Mouse (Mus musculus) lung, embryonic 14.5 days (tissue): Measurements from ENCODE around the gene Mc3r. TPM values are rescaled to one million over a fixed set of nuclear protein-coding genes. Genes with fewer than 3 reads are reported as not detected.

Source experiments
- ATAC-seq: fragments of 200-750 bp; cut with Nextera tagmentation; 2 replicates; pipeline ENCODE4 v1.8.0; 2017; ENCODE audit warnings: mild to moderate bottlenecking, moderate TSS enrichment, moderate library complexity; ENCODE audit not compliant: insufficient read depth
- DNase-seq: peaks from one replicate; pipeline ENCODE4 v3.0.0-alpha.2; 2015
- H3K27ac ChIP-seq: fragments of 300-500 bp; sonication (generic); 2 replicates; pipeline ENCODE4 v1.5.1; 2014; ENCODE audit warnings: low read depth, mild to moderate bottlenecking, moderate library complexity
- H3K27me3 ChIP-seq: fragments of 300-500 bp; sonication (generic); 2 replicates; pipeline ENCODE4 v1.6.1; 2014; ENCODE audit warnings: low read length, control low read depth; ENCODE audit not compliant: insufficient read depth
- H3K36me3 ChIP-seq: fragments of 300-500 bp; sonication (generic); 2 replicates; pipeline ENCODE4 v1.6.1; 2014; ENCODE audit warnings: control low read depth; ENCODE audit not compliant: insufficient read depth
- H3K4me1 ChIP-seq: fragments of 300-500 bp; sonication (generic); 2 replicates; pipeline ENCODE4 v1.6.1; 2014; ENCODE audit warnings: antibody characterized with exemption, control low read depth; ENCODE audit not compliant: insufficient read depth
- H3K4me2 ChIP-seq: fragments of 300-500 bp; sonication (generic); 2 replicates; pipeline ENCODE4 v1.6.1; 2014; ENCODE audit warnings: mild to moderate bottlenecking
- H3K4me3 ChIP-seq: fragments of 300-500 bp; sonication (generic); 2 replicates; pipeline ENCODE4 v1.5.1; 2014; ENCODE audit warnings: low read depth, low read length
- H3K9ac ChIP-seq: fragments of 300-500 bp; sonication (generic); 2 replicates; pipeline ENCODE4 v1.6.1; 2014
- H3K9me3 ChIP-seq: fragments of 300-500 bp; sonication (generic); 2 replicates; pipeline ENCODE4 v1.6.1; 2016; ENCODE audit warnings: low read depth, low read length, control low read depth
- CTCF ChIP-seq: IDR thresholded peaks from 2 replicates; pipeline ENCODE4 v1.5.1; 2016; ENCODE audit warnings: antibody characterized with exemption, low read depth
- WGBS: fragments of 180-500 bp; shearing (Covaris S2); extraction: QIAGEN DNeasy Blood & Tissue Kit; methylation state at CpG from one replicate; pipeline ENCODE4 v1.1.7; 2014; 5-methylcytosine and 5-hydroxymethylcytosine counted together
- polyA plus RNA-seq: library from polyadenylated mRNA; unstranded; fragments of >200 nt; fragmentation: Nextera tagmentation; extraction: Ambion mirVana; gene quantifications from 2 replicates; pipeline ENCODE4 v1.2.1, GENCODE M21; 2014

Mc3r gene
- polyA plus RNA-seq, 1 experiment from 2014 or later, result not detected

DNA sequence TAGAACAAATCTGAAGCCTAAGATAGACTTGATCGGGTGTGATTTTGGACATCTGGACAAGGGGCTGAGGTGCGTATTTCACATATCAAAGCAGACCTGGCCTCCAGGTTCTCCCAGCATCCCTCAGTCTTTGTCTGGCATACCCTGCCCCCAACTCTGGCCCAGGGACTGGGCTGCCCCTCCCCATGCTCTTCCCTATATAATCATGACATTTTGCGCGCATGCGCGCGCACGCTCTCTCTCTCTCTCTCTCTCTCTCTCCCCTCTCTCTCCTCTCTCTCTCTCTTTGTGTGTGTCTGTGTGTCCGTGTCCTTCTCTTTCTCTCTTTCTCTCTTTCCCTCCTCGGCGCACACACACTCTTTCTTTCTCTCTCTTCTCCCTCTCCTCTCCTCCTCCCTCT lies 21.6 kb downstream of the Mc3r start:
- DNase-seq (no peak), ATAC-seq (no peak)
- Histone ChIP-seq H3K36me3 (no peaks in the 10 kb centered on the region), H3K27ac (no peak overlapping the region), H3K4me3 (no peak overlapping the region), H3K9me3 (no peaks in the 10 kb centered on the region), H3K4me2 (no peak overlapping the region), H3K9ac (no peak overlapping the region), H3K4me1 (no peaks in the 10 kb centered on the region), H3K27me3 (no peaks in the 10 kb centered on the region)
- 82% methylated on average over 11 of the region's 11 CpGs for WGBS
- no peak for TF ChIP-seq CTCF

DNA sequence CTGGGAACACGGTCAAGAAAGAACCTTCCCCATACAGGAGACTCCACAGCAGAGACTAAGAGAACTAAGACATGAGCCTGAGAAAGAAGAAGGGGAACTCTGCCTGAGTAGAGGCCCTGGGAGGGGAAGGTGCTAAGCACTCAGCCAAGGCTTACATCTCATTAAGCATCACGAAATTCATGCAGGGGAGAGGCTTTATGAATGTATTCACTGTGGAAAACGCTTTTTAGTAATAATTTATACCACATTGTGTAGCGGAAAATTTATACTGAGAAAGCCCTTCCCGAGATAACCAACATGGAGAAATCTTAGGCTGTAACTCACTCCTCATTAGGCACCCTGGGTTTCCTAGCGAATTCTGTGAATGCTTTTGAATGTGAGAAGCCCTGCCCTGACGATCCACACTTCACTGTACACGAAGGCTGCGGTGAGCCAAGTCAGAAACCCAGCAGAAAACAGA lies 22.2 kb downstream of the Mc3r start:
- H3K4me2 ChIP-seq, result no peak overlapping the region

DNA sequence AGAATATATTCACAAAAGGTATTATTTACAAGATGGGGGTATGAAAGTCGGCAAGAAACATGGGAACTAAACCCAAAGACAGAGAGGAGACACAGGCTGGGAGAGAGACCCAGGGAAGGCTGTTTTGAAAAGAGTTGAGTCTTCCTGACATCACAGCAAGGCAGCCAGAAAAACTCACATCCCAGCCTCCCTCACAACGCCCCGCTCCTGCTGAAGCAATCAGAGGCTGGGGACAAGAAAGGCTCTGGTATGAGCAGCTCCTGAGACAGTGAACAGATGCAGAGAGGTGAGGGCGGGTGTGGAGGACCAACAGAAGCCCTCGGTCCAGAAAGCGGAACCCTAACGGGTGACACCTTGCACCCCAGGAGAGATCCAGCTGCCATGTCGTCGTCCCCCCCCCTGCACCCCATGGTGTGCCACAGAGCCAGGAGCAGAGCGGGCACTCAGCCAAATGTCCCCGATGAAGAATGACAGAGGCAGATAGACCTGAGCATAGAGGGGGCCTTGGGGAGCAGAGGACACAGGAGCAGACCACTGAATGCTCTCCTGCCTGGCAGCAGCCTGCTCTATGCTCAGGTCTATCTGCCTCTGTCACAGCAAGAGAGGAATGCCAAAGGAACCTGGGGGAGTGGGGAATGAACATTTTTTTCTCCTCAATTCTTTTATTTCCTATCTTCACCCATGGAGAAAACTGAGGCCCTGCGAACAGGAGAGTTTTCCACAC lies 22.8 kb downstream of the Mc3r start:
- 60% methylated on average over 12 of the region's 12 CpGs for WGBS
- no peaks in the 10 kb centered on the region for H3K9me3 ChIP-seq
- TF ChIP-seq CTCF, result no peak
- no peak overlapping the region for H3K4me3 ChIP-seq
- H3K9ac ChIP-seq, result no peak overlapping the region
- H3K27ac ChIP-seq, result no peak overlapping the region
- ATAC-seq (no peak), DNase-seq (no peak)
- no peaks in the 10 kb centered on the region for H3K36me3 ChIP-seq
- no peaks in the 10 kb centered on the region for H3K27me3 ChIP-seq
- no peak overlapping the region for H3K4me2 ChIP-seq
- H3K4me1 ChIP-seq, result no peaks in the 10 kb centered on the region

More for the DNA sequence above, 22.2 kb downstream of the Mc3r start:
- Histone ChIP-seq H3K27me3 (no peaks in the 10 kb centered on the region), H3K9ac (no peak overlapping the region), H3K27ac (no peak overlapping the region), H3K4me1 (no peaks in the 10 kb centered on the region), H3K4me3 (no peak overlapping the region), H3K36me3 (no peaks in the 10 kb centered on the region), H3K9me3 (no peaks in the 10 kb centered on the region)
- TF ChIP-seq CTCF, result no peak
- DNase-seq, result no peak
- no peak for ATAC-seq
- WGBS, result 31% methylated on average over 9 of the region's 9 CpGs

DNA sequence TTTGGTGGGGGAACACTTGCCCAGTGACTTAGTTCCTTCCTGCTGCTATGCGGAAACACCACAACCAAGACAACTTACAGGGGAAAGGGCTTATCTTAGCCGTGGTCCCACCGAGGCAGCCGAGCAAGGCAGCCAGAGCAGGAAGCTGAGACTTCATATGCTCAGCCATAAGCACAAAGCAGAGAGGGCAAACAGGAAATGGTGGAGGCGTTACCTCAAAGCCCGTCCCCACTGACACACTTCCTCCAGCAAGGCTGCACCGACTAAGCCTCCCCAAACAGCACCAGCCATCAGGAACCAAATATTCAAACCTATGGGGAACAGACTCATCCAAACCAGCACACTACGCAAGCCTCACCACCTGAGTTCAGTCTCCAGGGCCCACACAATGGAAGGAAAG lies 26.4 kb downstream of the Mc3r start:
- no peak for TF ChIP-seq CTCF
- H3K27me3 ChIP-seq, result no peaks in the 10 kb centered on the region

DNA sequence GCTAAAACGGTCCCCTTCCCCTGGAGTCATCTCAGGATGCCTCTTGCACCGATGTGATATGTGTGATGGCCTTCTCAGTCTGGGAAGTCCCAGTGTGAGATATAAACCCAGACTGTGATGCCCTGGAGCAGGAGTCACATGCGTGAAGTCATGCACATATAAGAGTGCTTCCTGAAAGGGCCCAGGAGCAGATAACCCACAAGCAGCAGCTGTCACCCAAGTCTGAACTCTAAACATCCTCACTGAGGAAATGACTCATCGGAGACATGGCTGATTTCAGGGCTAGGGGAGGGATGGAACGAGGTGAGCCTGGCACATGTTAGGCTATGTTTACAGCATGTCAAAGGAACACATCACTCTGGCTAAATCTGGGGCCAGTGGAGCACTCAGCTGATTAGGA lies 27.9 kb downstream of the Mc3r start:
- Histone ChIP-seq H3K27ac (no peak overlapping the region), H3K4me2 (no peak overlapping the region), H3K4me1 (no peaks in the 10 kb centered on the region), H3K4me3 (no peak overlapping the region), H3K9me3 (no peaks in the 10 kb centered on the region), H3K36me3 (no peaks in the 10 kb centered on the region), H3K9ac (no peak overlapping the region), H3K27me3 (no peaks in the 10 kb centered on the region)
- ATAC-seq (no peak), DNase-seq (no peak)
- WGBS, result 22% methylated on average over 5 of the region's 5 CpGs
- no peak for TF ChIP-seq CTCF

More for the DNA sequence above, 26.4 kb downstream of the Mc3r start:
- WGBS, result 60% methylated on average over 8 of the region's 8 CpGs
- no peak for DNase-seq
- no peak overlapping the region for H3K4me3 ChIP-seq
- H3K4me1 ChIP-seq, result no peaks in the 10 kb centered on the region
- H3K36me3 ChIP-seq, result no peaks in the 10 kb centered on the region
- no peaks in the 10 kb centered on the region for H3K9me3 ChIP-seq
- no peak for ATAC-seq
- H3K4me2 ChIP-seq, result no peak overlapping the region
- H3K27ac ChIP-seq, result no peak overlapping the region
- no peak overlapping the region for H3K9ac ChIP-seq

DNA sequence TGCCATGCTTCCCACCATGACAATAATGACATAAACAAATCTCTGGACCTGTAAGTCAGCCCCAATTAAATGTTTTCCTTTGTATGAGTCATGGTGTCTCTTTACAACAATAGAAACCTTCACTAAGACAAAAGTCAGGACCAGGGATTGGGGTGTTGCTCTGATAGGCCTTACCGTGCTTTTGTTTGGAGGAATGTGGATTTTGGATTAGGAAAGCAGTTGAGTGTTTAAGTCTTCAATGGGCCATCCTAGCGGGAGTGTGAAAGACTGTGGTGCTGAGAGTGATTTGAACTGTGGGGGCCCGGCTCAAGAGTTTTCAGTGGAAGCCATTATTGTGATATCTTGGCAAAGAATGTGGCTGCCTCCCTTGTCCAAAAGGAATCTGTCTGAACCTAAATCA lies 30.7 kb downstream of the Mc3r start:
- Histone ChIP-seq H3K9me3 (no peaks in the 10 kb centered on the region), H3K9ac (no peak overlapping the region), H3K36me3 (no peaks in the 10 kb centered on the region), H3K4me3 (no peak overlapping the region), H3K27ac (no peak overlapping the region), H3K4me1 (no peaks in the 10 kb centered on the region), H3K27me3 (no peaks in the 10 kb centered on the region), H3K4me2 (no peak overlapping the region)
- TF ChIP-seq CTCF, result no peak
- DNase-seq (no peak), ATAC-seq (no peak)
- WGBS, result 76% methylated on average over 3 of the region's 3 CpGs

DNA sequence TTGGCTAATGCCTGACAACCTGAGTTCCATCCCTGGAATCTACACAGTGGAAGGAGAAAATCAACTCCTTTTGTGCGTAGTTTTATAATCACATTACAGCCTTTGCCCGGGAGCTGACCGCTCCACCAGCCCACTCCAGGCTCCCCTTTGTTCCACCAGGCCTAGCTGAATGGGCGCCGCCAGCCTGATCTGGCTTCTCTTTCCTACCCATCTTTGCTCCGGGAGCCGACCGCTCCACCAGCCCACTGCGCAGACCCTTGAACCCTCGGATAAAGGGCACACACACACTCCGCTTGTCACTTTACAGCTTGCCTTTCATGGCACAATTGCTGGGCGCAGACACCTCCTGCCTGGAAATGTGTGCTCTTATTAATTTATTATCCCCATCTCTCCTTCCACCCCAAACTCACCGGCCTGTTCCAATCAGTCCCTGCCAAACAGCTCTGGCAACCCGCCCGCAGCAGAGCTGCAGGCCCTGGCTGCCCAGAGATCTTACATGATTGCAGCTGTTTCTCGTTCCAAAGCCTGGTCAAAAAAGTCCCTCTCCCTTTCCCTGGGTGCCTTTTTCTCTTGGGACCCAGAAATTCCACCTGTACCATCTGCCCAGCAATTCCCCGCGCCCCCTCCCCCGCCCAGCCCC lies 33.9 kb downstream of the Mc3r start:
- TF ChIP-seq CTCF, result no peak
- H3K27me3 ChIP-seq, result no peaks in the 10 kb centered on the region
- ATAC-seq, result peak; percentile 52; the same call in 1 of the 2 replicates
- no peak overlapping the region for H3K9ac ChIP-seq
- no peak overlapping the region for H3K4me2 ChIP-seq
- peak; percentile 48 for DNase-seq
- H3K4me3 ChIP-seq, result no peak overlapping the region
- no peaks in the 10 kb centered on the region for H3K36me3 ChIP-seq
- H3K27ac ChIP-seq, result no peak overlapping the region
- WGBS, result 72% methylated on average over 19 of the region's 19 CpGs
- H3K4me1 ChIP-seq, result no peaks in the 10 kb centered on the region
- no peaks in the 10 kb centered on the region for H3K9me3 ChIP-seq
